Mouse (Mus musculus): Measurements from ENCODE around the gene Gpr33. TPM values are rescaled to one million over a fixed set of nuclear protein-coding genes. Genes with fewer than 3 reads are reported as not detected.

The Gpr33 gene
- total RNA-seq (2017), result not detected in 3 replicates

GRCm38 (mm10) chr12:52027963-52028362, at the start of gene Gpr33:
Gpr33 (minus strand) TSS chr12:52028063.
- no peak for ATAC-seq (replicated peaks; ENCODE audit: insufficient number of reproducible peaks, low FRiP score, low TSS enrichment, poor library complexity, severe bottlenecking)

- ATAC-seq (replicated peaks; ENCODE audit: insufficient number of reproducible peaks, low FRiP score, low TSS enrichment, poor library complexity, severe bottlenecking), result peak; percentile 61
Observed at GRCm38 (mm10) chr12:52049324-52049723, 21.5 kb upstream of the Gpr33 start.

DNA sequence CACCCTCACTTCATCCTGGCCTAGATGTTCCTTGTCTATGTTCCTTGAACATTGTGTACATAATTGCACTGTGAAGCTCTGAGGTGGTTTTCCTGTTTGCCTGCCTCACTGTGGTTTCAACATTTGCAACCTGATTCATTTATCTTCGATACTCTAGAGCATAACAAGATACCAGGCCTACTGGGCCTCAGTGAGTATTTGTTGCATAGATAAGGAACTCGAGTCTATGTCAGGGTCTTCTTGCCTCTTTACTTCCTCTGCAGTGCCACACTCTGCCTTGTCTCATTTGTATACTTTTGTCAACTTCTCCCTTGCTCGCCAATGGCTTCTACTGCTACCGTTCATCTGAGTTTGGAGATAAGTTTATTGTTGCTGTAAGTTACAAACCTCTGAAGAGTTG, 18.5 kb upstream of the Gpr33 start:
- no peak for ATAC-seq (replicated peaks; ENCODE audit: insufficient number of reproducible peaks, low FRiP score, low TSS enrichment, poor library complexity, severe bottlenecking)

DNA sequence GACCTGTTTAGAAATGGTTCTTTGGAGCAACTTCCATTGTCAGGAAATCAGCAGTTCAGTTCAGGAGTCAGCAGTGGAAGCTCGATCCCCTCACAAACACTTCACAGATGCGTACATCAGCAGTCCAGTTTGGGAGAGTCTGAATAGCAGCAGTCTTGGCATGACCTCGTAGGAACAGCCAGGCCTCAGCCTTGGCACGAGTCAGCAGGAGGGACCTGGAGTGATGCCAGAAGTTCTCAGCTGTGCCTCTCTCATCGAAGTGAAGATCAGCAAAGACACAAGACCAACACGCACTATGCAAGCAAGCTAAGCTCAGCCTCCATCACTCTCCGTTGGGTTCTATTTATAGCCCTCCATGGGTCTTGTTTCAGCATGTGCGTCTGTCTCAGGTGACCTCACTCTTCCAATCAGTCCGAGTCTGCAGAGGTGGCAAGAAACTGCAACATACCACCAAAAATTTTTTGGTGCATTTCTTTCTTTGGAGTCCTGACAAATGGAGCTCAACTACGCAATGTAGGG, 15.0 kb upstream of the Gpr33 start:
- ATAC-seq (replicated peaks; ENCODE audit: insufficient number of reproducible peaks, low FRiP score, low TSS enrichment, poor library complexity, severe bottlenecking), result no peak

- ATAC-seq (replicated peaks; ENCODE audit: insufficient number of reproducible peaks, low FRiP score, low TSS enrichment, poor library complexity, severe bottlenecking), result no peak
Observed at GRCm38 (mm10) chr12:52038352-52038751, 10.5 kb upstream of the Gpr33 start.

DNA sequence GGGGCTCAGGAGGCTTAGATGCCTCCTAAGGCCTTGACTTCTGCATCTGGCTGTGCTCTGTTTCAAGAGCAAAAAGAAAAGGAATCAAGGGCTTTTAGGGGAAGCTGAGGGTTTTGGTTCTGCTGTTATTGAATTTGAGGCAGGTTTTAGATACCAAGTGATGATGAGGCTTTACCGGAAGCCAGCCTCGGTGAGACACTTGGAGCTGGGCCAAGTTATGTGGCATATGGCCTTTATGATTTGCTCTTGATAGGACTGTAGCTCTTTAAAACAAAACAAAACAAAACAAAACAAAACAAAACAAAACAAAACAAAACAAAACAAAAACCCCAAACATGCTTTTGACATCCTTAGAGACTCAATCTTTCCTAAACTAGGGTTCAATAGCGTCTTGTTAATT, 7.1 kb upstream of the Gpr33 start:
- ATAC-seq (replicated peaks; ENCODE audit: insufficient number of reproducible peaks, low FRiP score, low TSS enrichment, poor library complexity, severe bottlenecking), result no peak

GRCm38 (mm10) chr12:52032276-52032675, 4.4 kb upstream of the Gpr33 start:
- no peak for ATAC-seq (replicated peaks; ENCODE audit: insufficient number of reproducible peaks, low FRiP score, low TSS enrichment, poor library complexity, severe bottlenecking)

- ATAC-seq (replicated peaks; ENCODE audit: insufficient number of reproducible peaks, low FRiP score, low TSS enrichment, poor library complexity, severe bottlenecking), result no peak
Observed at GRCm38 (mm10) chr12:52014494-52015029, 13.3 kb downstream of the Gpr33 start.

GRCm38 (mm10) chr12:52014044-52014443, 13.8 kb downstream of the Gpr33 start:
- ATAC-seq (replicated peaks; ENCODE audit: insufficient number of reproducible peaks, low FRiP score, low TSS enrichment, poor library complexity, severe bottlenecking), result no peak

- ATAC-seq (replicated peaks; ENCODE audit: insufficient number of reproducible peaks, low FRiP score, low TSS enrichment, poor library complexity, severe bottlenecking), result no peak
Observed at GRCm38 (mm10) chr12:52013274-52013673, 14.6 kb downstream of the Gpr33 start.

GRCm38 (mm10) chr12:52012159-52012558, 15.7 kb downstream of the Gpr33 start:
- ATAC-seq (replicated peaks; ENCODE audit: insufficient number of reproducible peaks, low FRiP score, low TSS enrichment, poor library complexity, severe bottlenecking), result no peak

- no peak for ATAC-seq (replicated peaks; ENCODE audit: insufficient number of reproducible peaks, low FRiP score, low TSS enrichment, poor library complexity, severe bottlenecking)
Observed at GRCm38 (mm10) chr12:52010630-52010961, 17.3 kb downstream of the Gpr33 start.

- no peak for ATAC-seq (replicated peaks; ENCODE audit: insufficient number of reproducible peaks, low FRiP score, low TSS enrichment, poor library complexity, severe bottlenecking)
Observed at GRCm38 (mm10) chr12:52009928-52010629, 17.8 kb downstream of the Gpr33 start.

- ATAC-seq (replicated peaks; ENCODE audit: insufficient number of reproducible peaks, low FRiP score, low TSS enrichment, poor library complexity, severe bottlenecking), result no peak
Observed at GRCm38 (mm10) chr12:52006633-52006994, 21.2 kb downstream of the Gpr33 start.

- peak; percentile 85 for ATAC-seq (replicated peaks; ENCODE audit: insufficient number of reproducible peaks, low FRiP score, low TSS enrichment, poor library complexity, severe bottlenecking)
Observed at GRCm38 (mm10) chr12:52005877-52006632, 21.8 kb downstream of the Gpr33 start, which contains the start of gene Dtd2. Dtd2 (minus strand) TSS chr12:52006501.

- ATAC-seq (replicated peaks; ENCODE audit: insufficient number of reproducible peaks, low FRiP score, low TSS enrichment, poor library complexity, severe bottlenecking), result no peak
Observed at GRCm38 (mm10) chr12:52002746-52003145, 25.1 kb downstream of the Gpr33 start.

GRCm38 (mm10) chr12:52001544-52001943, 26.3 kb downstream of the Gpr33 start:
- peak; percentile 70; the same call in 1 of the 2 replicates for ATAC-seq (replicated peaks; ENCODE audit: insufficient number of reproducible peaks, low FRiP score, low TSS enrichment, poor library complexity, severe bottlenecking)

DNA sequence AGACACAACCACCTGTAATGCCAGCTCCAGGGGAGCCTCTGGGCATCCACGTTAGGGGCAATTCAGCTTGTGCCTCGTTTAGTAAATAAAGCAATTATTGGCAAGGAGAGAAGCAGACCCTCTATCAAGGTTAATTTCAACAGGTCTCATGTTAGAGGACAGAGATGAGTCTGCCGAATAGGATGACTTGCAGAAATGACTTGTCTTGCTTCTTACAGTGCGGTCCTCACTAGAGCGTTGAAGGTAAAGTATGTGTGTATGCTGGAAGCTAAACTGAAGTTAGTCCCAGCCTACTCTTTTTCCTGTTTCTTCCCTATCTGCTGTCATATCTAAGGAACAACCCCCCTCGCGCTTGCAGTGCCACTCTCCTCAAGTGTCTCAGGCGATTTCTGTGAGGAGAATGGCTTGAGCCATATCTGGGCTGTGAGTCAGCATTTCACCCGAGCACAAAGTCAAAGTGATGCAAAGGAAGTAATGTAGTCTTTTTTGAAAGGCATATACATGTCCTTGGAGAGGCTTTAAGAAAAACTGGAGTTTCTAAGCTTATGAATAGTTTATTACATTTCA, 29.4 kb downstream of the Gpr33 start:
- ATAC-seq (replicated peaks; ENCODE audit: insufficient number of reproducible peaks, low FRiP score, low TSS enrichment, poor library complexity, severe bottlenecking), result no peak

GRCm38 (mm10) chr12:51995738-51996536, 31.9 kb downstream of the Gpr33 start:
- no peak for ATAC-seq (replicated peaks; ENCODE audit: insufficient number of reproducible peaks, low FRiP score, low TSS enrichment, poor library complexity, severe bottlenecking)

All from monocyte, adult 5-6 weeks (primary cell).